Mouse (Mus musculus): Measurements from ENCODE around the gene Mfsd13b.
"Not testable (repeated sequence)": the region's sequence is repeated elsewhere in the genome, so short reads cannot be mapped to it uniquely, and the experiment has no call there.

Mfsd13b gene

GRCm38 (mm10) chr7:120982968-120983367, 659 bp downstream of the Mfsd13b start:
- ATAC-seq (ENCODE audit: low TSS enrichment): no peak

- ATAC-seq (ENCODE audit: low TSS enrichment): peak; percentile 57; the same call in 1 of the 2 replicates
Observed at GRCm38 (mm10) chr7:120991191-120991590, 8.9 kb downstream of the Mfsd13b start.

- ATAC-seq (ENCODE audit: low TSS enrichment): no peak
Observed at GRCm38 (mm10) chr7:120999021-120999530, 16.8 kb downstream of the Mfsd13b start.

- ATAC-seq (ENCODE audit: low TSS enrichment): no peak
Observed at GRCm38 (mm10) chr7:121000065-121000822, 17.9 kb downstream of the Mfsd13b start.

GRCm38 (mm10) chr7:121001879-121002278, 19.6 kb downstream of the Mfsd13b start:
- no peak for ATAC-seq (ENCODE audit: low TSS enrichment)

GRCm38 (mm10) chr7:121002407-121002928, 20.2 kb downstream of the Mfsd13b start:
- no peak for ATAC-seq (ENCODE audit: low TSS enrichment)

DNA sequence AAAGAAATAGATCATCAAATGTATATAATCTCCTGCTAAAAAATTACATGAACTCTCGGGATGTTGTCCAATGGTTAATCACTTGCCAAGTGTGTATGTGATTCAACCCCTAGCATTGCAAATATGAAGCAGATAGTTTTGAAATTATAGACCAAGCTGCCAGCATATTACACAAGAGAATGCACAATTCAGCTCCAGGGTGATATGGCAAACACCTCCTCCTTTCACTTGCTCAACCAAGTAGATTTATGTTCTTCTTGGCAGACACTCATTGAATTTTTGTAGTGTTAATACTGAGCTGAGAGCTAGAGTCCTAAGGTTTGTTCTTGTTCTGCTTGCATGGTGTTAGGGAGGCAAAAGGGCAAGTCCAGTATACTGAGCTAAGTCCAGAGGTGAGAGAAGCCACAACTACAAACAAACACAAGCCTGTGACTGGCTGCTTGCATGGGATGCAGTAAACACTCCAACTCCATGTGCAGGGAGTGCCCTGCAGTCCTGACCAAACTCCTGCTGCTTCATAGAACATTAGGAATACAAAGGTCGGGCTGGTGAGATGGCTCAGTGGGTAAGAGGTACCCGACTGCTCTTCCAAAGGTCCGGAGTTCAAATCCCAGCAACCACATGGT, 21.6 kb downstream of the Mfsd13b start:
- ATAC-seq (ENCODE audit: low TSS enrichment): no peak

- ATAC-seq (ENCODE audit: low TSS enrichment): no peak
Observed at GRCm38 (mm10) chr7:121011794-121012689, 29.7 kb downstream of the Mfsd13b start.

DNA sequence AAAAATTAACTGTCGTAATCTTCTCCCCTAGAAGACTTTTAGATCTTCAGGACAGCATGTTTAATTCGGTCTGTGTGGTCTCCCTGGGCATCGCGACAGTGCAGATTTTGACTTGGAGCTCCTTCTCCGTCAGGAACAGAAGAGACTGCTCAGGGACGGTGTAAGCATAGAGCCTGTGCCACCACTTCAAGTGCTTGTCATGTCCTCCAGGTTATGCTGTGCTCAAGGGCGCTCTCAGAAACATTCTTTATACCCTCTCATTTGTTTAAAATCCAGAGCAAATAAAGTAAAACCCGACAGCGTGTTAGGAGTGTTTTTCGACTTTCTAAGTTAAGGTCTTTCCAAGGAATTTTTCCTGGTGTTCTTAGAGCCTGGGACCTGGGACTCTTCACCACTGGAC, 32.2 kb downstream of the Mfsd13b start:
- no peak for ATAC-seq (ENCODE audit: low TSS enrichment)

DNA sequence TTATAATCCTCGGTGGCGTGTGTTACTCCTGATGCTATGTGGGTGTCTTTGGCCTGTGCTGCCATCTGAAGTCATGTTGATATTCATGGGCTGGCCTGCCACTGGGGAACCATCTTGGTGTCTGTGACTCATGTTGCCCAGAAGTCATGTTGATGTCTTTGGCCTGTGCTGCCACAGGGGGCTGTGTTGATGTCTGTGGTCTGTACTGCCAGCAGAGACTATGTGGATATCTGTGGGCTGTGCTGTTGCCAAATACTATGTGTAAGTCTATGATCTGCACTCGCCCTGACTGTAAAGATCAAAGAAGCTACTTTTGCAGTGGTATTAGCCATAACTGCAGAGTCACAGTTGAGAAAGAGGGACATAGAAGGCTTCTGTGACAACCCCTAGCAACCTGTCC, 36.5 kb downstream of the Mfsd13b start:
- ATAC-seq (ENCODE audit: low TSS enrichment): no peak

DNA sequence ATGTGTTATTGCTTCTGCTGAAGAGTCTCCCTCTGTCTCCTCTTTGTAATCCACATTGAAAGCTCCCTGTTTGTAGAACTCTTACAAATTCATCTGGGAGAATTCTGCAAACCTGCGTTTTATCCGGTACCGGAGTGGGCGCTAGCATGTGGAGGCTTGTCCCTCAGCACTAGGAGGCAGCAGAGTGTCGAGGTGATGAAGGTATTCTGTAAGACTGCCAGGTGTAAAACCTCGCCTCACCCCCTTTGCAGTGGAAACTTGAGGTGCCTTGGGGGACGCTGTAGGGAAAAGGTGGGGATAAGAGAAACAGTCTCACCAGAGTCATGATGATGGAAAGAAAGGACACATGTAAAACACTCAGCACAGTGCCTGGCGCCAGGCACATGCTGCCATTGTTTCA, 38.0 kb downstream of the Mfsd13b start:
- ATAC-seq (ENCODE audit: low TSS enrichment): peak; percentile 69

DNA sequence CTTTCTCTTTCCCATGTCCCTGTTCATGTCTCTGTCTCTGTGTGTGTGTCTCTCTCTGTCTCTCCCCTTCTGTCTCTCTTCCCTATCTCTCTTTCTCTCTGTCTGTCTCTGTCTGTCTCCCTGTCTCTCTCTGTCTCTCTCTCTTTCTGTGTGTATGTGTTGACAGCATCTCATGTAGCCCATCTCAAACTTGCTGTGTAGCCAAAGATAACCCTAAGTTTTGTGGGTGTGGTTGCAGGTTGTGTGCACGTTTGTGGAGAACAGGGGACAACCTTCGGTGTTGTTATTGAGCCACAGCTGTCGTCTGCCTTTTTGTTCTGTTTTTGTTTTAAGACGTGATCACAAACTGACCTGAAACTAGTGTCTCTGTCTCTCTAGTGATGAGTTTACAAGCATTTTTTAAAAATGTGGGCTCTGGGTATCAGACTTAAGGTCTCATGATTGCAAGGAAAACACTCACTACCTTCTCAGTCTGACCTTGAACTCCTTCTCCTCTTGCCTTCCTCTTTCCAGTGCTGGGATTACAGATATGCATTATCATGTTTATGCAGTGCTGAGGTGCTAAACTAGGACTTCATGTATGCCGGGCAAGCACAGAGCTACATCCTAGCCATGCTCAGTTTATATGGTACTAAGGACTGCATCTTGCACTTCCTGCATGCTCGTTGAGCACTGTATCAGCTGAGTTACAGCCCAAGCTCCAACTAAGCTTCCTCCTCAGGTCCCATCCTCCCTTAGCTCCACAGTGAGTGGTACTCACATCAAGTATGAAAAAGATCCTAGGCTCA, 43.1 kb downstream of the Mfsd13b start:
- ATAC-seq (ENCODE audit: low TSS enrichment): no peak

DNA sequence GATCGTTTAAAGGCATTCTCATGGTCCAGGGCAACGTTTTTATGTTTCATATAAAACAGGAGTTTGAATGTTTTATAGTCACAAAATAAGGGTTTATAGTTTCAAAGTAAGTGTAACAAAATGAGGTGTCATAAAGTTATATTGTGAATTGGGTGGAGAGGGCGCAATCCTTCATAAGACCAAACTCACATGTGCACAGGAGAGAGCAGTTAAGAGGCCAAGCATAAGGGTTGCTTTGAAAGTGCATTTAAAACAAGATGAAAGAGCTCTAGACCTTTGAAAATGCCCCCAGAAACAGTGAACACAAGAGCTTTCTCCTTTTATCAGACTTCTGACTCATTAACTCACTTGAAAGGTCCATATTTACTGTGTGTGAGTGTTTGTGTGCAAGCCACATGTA, 44.0 kb downstream of the Mfsd13b start:
- ATAC-seq (ENCODE audit: low TSS enrichment): no peak

DNA sequence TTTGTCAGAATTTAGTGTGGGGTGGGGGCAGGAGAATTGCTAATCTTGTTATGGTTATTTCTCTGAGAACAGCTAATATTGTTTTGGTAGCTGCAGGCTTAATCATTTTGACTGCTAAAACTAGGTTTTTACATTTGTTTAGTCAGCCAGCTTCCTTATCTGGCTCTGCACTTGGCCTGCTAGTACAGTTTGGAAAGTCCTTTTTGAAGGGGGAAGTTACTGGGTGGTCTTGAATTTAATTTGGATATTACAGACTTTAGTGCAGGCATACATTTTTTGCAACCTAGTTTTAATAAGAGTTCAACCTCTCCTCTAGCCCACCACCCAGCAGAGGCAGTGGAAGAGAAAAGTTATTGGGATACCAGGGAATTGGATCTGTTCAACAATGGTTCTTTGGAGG, 47.6 kb downstream of the Mfsd13b start:
- not testable (repeated sequence) for ATAC-seq (ENCODE audit: low TSS enrichment)

GRCm38 (mm10) chr7:121033856-121034652, 51.7 kb downstream of the Mfsd13b start, which contains the start of gene Mettl9:
Mettl9 (plus strand) TSS chr7:121034445.
- peak; percentile 99 for ATAC-seq (ENCODE audit: low TSS enrichment)

DNA sequence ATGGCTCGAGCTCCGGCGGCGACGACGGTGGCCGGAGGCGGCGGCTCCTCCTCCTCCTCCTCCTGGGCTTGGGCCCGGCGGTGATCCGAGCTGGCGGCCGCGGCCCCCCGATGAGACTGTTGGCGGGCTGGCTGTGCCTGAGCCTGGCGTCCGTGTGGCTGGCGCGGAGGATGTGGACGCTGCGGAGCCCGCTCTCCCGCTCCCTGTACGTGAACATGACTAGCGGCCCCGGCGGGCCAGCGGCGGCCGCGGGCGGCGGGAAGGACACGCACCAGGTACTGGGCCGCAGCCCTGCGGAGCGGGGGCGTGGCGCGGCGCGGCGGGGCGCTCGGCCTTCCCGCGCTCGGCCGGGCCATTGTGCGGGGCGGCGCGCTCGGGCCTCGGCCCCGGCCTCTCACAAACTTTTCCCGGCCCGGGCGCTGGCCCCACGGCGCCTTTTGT, 52.4 kb downstream of the Mfsd13b start:
- peak; percentile 58 for ATAC-seq (ENCODE audit: low TSS enrichment)

DNA sequence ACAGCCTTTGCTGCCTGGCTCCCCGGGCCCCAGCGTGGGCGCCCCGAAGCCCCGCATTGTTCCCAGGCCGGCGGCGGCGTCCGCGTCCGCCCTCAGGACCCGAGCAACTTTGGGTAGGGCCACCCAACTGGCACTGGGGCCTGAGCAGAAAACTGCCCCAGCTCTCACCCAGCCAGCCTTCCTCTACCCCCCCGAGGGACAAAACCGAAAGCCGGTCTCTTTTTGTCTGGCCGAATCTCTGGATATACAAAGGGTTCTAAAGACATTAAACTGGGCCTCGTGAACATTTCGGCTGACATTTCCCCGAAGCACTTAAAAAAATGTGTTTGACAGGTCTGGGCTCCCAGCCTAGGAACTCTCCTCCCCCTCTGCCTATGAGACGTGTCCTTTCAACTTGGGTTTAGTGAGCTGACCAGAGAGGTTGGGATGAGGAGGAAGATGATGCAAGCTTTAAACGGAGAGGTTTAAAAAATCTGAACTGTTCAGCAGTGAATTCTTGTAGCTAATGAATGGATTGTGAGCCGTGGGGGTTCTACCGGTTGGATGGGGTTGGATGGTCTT, 52.9 kb downstream of the Mfsd13b start:
- peak; percentile 16; the same call in 1 of the 2 replicates for ATAC-seq (ENCODE audit: low TSS enrichment)

GRCm38 (mm10) chr7:121040595-121040994, 58.3 kb downstream of the Mfsd13b start:
- no peak for ATAC-seq (ENCODE audit: low TSS enrichment)

- ATAC-seq (ENCODE audit: low TSS enrichment): no peak
Observed at GRCm38 (mm10) chr7:121041989-121042388, 59.7 kb downstream of the Mfsd13b start.

DNA sequence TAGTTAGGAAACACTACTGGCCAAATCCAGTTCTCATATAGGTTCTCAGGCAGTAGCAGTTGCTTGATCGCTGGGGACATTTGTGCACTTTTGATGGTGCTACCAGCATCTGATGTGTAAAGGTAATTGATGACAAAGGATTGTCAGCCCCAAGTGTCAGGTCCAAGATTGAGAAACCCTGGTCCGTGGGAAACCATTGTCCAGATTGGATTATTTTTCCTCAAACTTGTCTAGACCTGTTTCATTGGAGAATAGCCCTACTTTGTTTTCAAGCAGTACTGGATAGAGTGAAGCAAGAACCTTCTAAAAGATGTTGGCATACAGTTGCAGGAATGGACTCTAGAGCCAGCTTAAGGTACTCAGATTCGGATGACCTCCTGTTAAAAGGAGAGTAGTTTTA, 60.7 kb downstream of the Mfsd13b start:
- ATAC-seq (ENCODE audit: low TSS enrichment): no peak

All from frontal cortex, adult (tissue).